8 mouse cellular contexts compared by ENCODE assay signal in genomic region chr2:45115720-45116495, GRCm38 (mm10). TPM values are rescaled to one million over a fixed set of nuclear protein-coding genes. Genes with fewer than 3 reads are reported as not detected.
DNase-seq lines count a peak whose midpoint lies in the region; ATAC-seq and TF ChIP-seq lines count a peak whose summit lies in the region.

No protein-coding gene starts in this region.

- 0 out of 2 replicates have a peak, but pooled peaks cover 12% of the 10 kb centered on the region for H3K4me1 ChIP-seq in intestine, embryonic 14.5 days (replicated peaks; ENCODE audit: control insufficient read depth, insufficient read depth, low read length)
- peaks cover 42% of the 10 kb centered on the region for H3K4me1 ChIP-seq in liver, embryonic 13.5 days (replicated peaks)
- H3K4me1 ChIP-seq in neural tube, embryonic 12.5 days = peaks cover 24% of the 10 kb centered on the region

- H3K4me3 ChIP-seq in left cerebral cortex, adult 2 months = peak overlapping the region; percentile 86
- H3K4me3 ChIP-seq in intestine, embryonic 14.5 days (ENCODE audit: low read depth, low read length) = peak overlapping the region; percentile 52
- peak overlapping the region; percentile 68 for H3K4me3 ChIP-seq in liver, embryonic 13.5 days (replicated peaks)
- H3K4me3 ChIP-seq in neural tube, embryonic 12.5 days = peak overlapping the region; percentile 56

- WGBS in intestine, embryonic 14.5 days = 1% methylated on average over 23 of the region's 23 CpGs
- WGBS in liver, embryonic 13.5 days (ENCODE audit: insufficient replicate concordance) = 2% methylated on average over 23 of the region's 23 CpGs
- WGBS in neural tube, embryonic 12.5 days = under 1% methylated on average over 23 of the region's 23 CpGs

- intact Hi-C loops in left cerebral cortex, adult 2 months (cut with DNase I) = loop anchor here (2.0 to 10.0 kb wide), 5 partner anchors 66 to 781 kb away; no protein-coding TSS in a partner anchor
- intact Hi-C loops in gastrocnemius, postnatal 14 days (cut with DNase I; ENCODE audit: low total_unique reads) = loop anchor here (10.0 kb wide), 1 partner anchor 191 kb away; the partner anchor contains the start of gene Gtdc1

- peak overlapping the region; percentile 75 for H3K4me2 ChIP-seq in intestine, embryonic 14.5 days (ENCODE audit: low read length)
- peak overlapping the region; percentile 98 for H3K4me2 ChIP-seq in liver, embryonic 13.5 days
- peak overlapping the region; percentile 73 for H3K4me2 ChIP-seq in neural tube, embryonic 12.5 days (replicated peaks)

- no peaks in the 10 kb centered on the region for H3K9me3 ChIP-seq in intestine, embryonic 14.5 days (ENCODE audit: control insufficient read depth, low read length)
- no peaks in the 10 kb centered on the region for H3K9me3 ChIP-seq in liver, embryonic 13.5 days (replicated peaks)
- no peaks in the 10 kb centered on the region for H3K9me3 ChIP-seq in neural tube, embryonic 12.5 days

- peak overlapping the region; percentile 68 for H3K9ac ChIP-seq in intestine, embryonic 14.5 days (ENCODE audit: low read length)
- peak overlapping the region; percentile 77 for H3K9ac ChIP-seq in liver, embryonic 13.5 days
- peak overlapping the region; percentile 66 for H3K9ac ChIP-seq in neural tube, embryonic 12.5 days

- DNase-seq in left cerebral cortex, adult 2 months (ENCODE audit: extremely low spot score in 1 of 2, low spot score in 2 of 2) = peak in 1 of 2 experiments; percentile 63
- DNase-seq in left cerebral cortex, adult 11 months (ENCODE audit: low spot score) = no peak
- DNase-seq in adrenal gland, postnatal 36 days = peak; percentile 78 to 88
- peak; percentile 73 for DNase-seq in gastrocnemius, postnatal 14 days
- DNase-seq in intestine, embryonic 14.5 days (ENCODE audit: low spot score) = peak; percentile 76
- no peak for DNase-seq in liver, embryonic 13.5 days

- TF ChIP-seq CTCF in left cerebral cortex, adult 2 months (IDR thresholded peaks at IDR 0.05) = no peak

- ATAC-seq in intestine, embryonic 14.5 days (replicated peaks; ENCODE audit: low FRiP score, low TSS enrichment, low read depth) = no peak
- ATAC-seq in liver, embryonic 13.5 days (ENCODE audit: low read depth) = no peak
- peak; percentile 55 for ATAC-seq in neural tube, embryonic 12.5 days (ENCODE audit: low FRiP score, low read depth)
- ATAC-seq in megakaryocyte progenitor cell, adult 5-6 weeks (replicated peaks; ENCODE audit: poor library complexity) = no peak

- no peaks in the 10 kb centered on the region for H3K36me3 ChIP-seq in intestine, embryonic 14.5 days (ENCODE audit: control insufficient read depth, insufficient read depth, low read length)
- no peaks in the 10 kb centered on the region for H3K36me3 ChIP-seq in liver, embryonic 13.5 days
- no peaks in the 10 kb centered on the region for H3K36me3 ChIP-seq in neural tube, embryonic 12.5 days

- peak overlapping the region; percentile 95 for H3K27ac ChIP-seq in left cerebral cortex, adult 2 months
- peak overlapping the region; percentile 81 for H3K27ac ChIP-seq in intestine, embryonic 14.5 days (ENCODE audit: low read depth)
- peak overlapping the region; percentile 77 for H3K27ac ChIP-seq in liver, embryonic 13.5 days
- peak overlapping the region; percentile 76 for H3K27ac ChIP-seq in neural tube, embryonic 12.5 days

- peaks cover 38% of the 10 kb centered on the region for H3K27me3 ChIP-seq in intestine, embryonic 14.5 days (replicated peaks; ENCODE audit: control insufficient read depth, insufficient read depth, low read length)
- H3K27me3 ChIP-seq in liver, embryonic 13.5 days = peaks cover 6% of the 10 kb centered on the region; the same call in 1 of the 2 replicates
- no peaks in the 10 kb centered on the region for H3K27me3 ChIP-seq in neural tube, embryonic 12.5 days (replicated peaks)

RNA-seq across cellular contexts. Expression of gene Zeb2, which starts 1.3 kb away (rescaled TPM):
- total RNA-seq in left cerebral cortex, adult 2 months (2021) = 100 to 1,000 TPM; 156 to 181 TPM
- 100 to 1,000 TPM; 173 to 184 TPM for total RNA-seq in adrenal gland, postnatal 36 days (2021)
- total RNA-seq in gastrocnemius, postnatal 14 days (2021) = 10 to 100 TPM; 40.8 to 59.9 TPM
- 44.5 and 49.2 TPM in 2 replicates for polyA plus RNA-seq in intestine, embryonic 14.5 days (2014; fragmentation: Nextera tagmentation; extraction: Ambion mirVana)
- polyA plus RNA-seq in liver, embryonic 13.5 days (2015; fragmentation: Nextera tagmentation; extraction: Ambion mirVana) = 10.1 and 14.1 TPM in 2 replicates
- 55.6 and 58.7 TPM in 2 replicates for polyA plus RNA-seq in neural tube, embryonic 12.5 days (2016; fragmentation: Nextera tagmentation; extraction: Ambion mirVana)
- total RNA-seq in megakaryocyte progenitor cell, adult 5-6 weeks (2015) = 188 and 189 TPM in 2 replicates
- total RNA-seq in megakaryocyte progenitor cell, adult 5-6 weeks (2017) = 138 and 151 TPM in 2 replicates

Comparison
In these comparisons a context has a peak if more than half of its experiments do, and no peak if none do; other contexts are left out.
1. DNase-seq: peak in adrenal gland, postnatal 36 days (2 of 2), gastrocnemius, postnatal 14 days (single experiment) and intestine, embryonic 14.5 days (single experiment); none in left cerebral cortex, adult 11 months (single experiment) and liver, embryonic 13.5 days (single experiment).
2. Peak in every context shown above with its lines, with median percentiles within 50 percentile points of each other: H3K27ac ChIP-seq, H3K4me3 ChIP-seq, H3K4me2 ChIP-seq and H3K9ac ChIP-seq.